Mouse (Mus musculus) cerebellum, adult 2 months (tissue): ENCODE results near the gene Islr2. TPM values are rescaled to one million over a fixed set of nuclear protein-coding genes. Genes with fewer than 3 reads are reported as not detected.

Experiments used
- DNase-seq, 2 experiments: peaks; one replicate each; pipeline ENCODE4 v3.0.0; 2021
- H3K27ac ChIP-seq: fragments of 200-500 bp; 2 replicates; pipeline ENCODE4 v1.5.1; 2012; ENCODE audit warnings: low read length, control low read depth, inconsistent platforms; ENCODE audit not compliant: insufficient read depth
- H3K27me3 ChIP-seq: fragments of 200-500 bp; 2 replicates; pipeline ENCODE4 v1.6.1; 2012; ENCODE audit warnings: inconsistent platforms, mild to moderate bottlenecking, low read length, moderate library complexity; ENCODE audit not compliant: control insufficient read depth, insufficient read depth
- H3K4me1 ChIP-seq: fragments of 200-500 bp; 2 replicates; pipeline ENCODE4 v1.6.1; 2011; ENCODE audit warnings: low read length; ENCODE audit not compliant: control insufficient read depth, insufficient read depth
- H3K4me3 ChIP-seq: fragments of 200-500 bp; replicated peaks from 2 replicates; pipeline ENCODE3; 2011; ENCODE audit warnings: mild to moderate bottlenecking, low read depth, low read length, control low read depth; ENCODE audit not compliant: insufficient read depth
- CTCF ChIP-seq: fragments of 200-500 bp; IDR thresholded peaks from 2 replicates; pipeline ENCODE4 v1.5.1; 2011; ENCODE audit warnings: low read depth, mild to moderate bottlenecking, control low read depth, low read length, moderate library complexity, borderline replicate concordance; ENCODE audit not compliant: insufficient read depth
- POLR2A ChIP-seq: fragments of 200-500 bp; IDR thresholded peaks from 2 replicates; pipeline ENCODE4 v1.6.1; 2011; ENCODE audit warnings: low read length, control low read depth, borderline replicate concordance; ENCODE audit not compliant: insufficient read depth
- WGBS: fragments of 180-500 bp; shearing (Covaris S2); methylation state at CpG from one replicate; pipeline ENCODE4 v1.1.7; 2018; 5-methylcytosine and 5-hydroxymethylcytosine counted together
- polyA plus RNA-seq: library from polyadenylated mRNA; depleted of rRNA; stranded (reverse); fragments of >200 nt; gene quantifications from 2 replicates; pipeline ENCODE4 v1.2.3, GENCODE M21; 2012

The Islr2 gene
- polyA plus RNA-seq, 1 experiment, result 1.1 TPM

- H3K27me3 ChIP-seq, result no peaks in the 10 kb centered on the region
- no peak for TF ChIP-seq POLR2A
- H3K4me1 ChIP-seq, result no peaks in the 10 kb centered on the region
- WGBS, result 93% methylated on average over 9 of the region's 9 CpGs
- no peak for DNase-seq
- H3K4me3 ChIP-seq, result no peak overlapping the region
- no peak overlapping the region for H3K27ac ChIP-seq
Observed at GRCm38 (mm10) chr9:58228777-58229466, 24.8 kb upstream of the Islr2 start.

DNA sequence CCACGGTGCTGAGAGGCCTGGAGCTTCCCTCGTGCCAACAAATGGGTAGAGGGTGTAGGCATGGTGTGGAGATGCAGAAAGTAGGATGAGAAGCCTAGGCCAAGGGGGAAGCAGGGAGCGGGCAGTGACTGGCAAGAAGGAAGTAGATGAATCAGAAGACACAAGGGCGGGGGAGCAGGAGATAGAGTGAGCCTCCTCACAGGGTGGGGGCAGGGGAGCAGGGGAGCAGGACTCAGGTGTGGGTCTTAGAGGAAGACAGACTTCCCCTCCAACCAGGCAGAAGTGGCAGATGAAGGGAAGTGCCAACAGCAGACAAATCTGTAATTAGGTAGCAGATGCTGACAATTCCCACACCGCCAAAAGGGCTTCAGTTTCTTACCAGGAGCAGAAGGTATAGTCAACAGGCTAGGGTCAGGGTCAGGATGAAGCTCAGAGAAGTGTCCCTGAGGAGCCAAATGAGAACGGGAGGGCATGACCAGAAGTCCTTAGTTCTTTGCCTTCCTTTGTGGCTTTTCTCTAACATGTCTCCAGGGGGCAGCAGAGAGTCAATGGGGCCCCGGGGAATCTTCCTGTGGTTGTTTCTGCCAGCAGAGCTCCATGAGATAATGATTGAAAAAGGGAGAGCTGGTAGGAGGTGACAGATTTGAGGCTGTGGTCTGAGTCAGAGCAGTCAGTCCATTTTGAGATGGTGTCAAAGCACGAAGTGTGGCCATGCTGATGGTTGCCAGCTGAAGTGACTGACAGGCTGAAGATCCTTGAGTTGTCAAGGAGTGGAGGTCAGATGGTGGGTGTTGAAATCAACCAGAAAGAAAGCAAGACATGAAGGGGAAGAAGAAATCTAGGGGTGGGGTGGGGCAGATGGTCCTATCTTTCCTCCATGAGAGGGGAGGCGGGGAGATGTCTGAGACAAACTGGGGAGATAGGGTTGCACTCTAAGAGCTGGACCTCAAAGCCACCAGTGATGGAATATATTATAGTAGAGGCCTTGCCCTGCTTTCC, 22.1 kb upstream of the Islr2 start:
- Histone ChIP-seq H3K27me3 (no peaks in the 10 kb centered on the region), H3K4me3 (no peak overlapping the region), H3K27ac (no peak overlapping the region), H3K4me1 (no peaks in the 10 kb centered on the region)
- WGBS, result 60% methylated on average over 9 of the region's 9 CpGs
- DNase-seq, result peak; percentile 21 to 45
- TF ChIP-seq POLR2A (no peak), CTCF (peak; percentile 60; the same call in 1 of the 2 replicates)

DNA sequence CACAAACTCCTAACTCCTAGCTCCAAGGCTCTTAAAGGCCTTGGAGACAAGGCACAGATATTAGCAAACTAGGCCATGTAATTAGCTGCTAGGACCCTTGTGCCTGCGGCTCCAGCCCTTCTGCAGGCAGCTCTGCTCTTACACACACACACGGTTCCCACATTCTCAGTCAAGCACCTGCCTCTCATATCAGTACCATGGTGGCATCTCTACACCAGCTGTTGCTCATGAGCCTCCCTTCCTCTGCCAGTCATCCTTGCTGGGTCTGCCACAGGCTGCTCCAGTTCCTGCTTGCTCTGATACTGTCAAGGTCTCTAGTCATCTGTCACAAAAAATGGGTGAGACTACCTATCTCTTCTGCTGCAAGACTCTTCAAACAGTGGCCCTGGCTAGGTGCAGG, 20.2 kb upstream of the Islr2 start:
- no peaks in the 10 kb centered on the region for H3K27me3 ChIP-seq
- WGBS, result 84% methylated on average over 2 of the region's 2 CpGs
- no peaks in the 10 kb centered on the region for H3K4me1 ChIP-seq
- no peak for TF ChIP-seq CTCF
- TF ChIP-seq POLR2A, result no peak
- no peak overlapping the region for H3K4me3 ChIP-seq
- no peak for DNase-seq
- H3K27ac ChIP-seq, result no peak overlapping the region

DNA sequence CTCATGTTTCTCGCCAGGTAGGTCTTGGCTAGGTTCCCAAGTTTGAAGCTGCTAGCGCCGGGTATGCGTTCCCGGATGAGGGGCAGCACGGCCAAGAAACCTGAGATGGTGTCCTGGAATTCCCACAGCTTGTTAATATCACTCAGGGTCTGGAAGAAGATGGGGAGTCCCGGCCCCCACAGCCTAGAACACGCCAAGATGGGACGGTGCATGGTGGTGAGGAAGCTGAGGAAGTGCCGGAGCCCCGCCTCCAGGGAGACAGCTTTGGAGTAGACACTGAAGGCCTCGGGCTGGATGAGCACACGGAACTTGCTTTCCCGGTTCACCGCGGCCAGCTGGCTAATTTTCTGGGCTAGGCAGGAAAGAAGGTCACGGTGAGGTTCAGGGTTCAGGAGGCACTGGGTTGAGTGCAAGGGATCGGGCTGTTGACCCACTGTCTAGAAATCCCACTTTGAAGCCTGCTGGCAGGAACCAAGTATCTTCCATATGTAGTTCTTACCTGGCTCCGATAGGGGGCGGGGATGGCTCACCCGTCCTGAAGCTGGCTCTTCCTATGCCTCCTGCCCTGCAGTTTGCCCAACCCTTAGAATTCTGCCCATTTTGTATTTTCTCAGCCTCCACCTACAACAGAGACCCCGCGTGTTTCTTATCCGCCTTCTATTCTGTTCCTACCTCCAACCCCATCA, 16.2 kb upstream of the Islr2 start:
- DNase-seq, result peak; percentile 37 to 39
- TF ChIP-seq CTCF, result peak; percentile 75; the same call in 1 of the 2 replicates
- no peak for TF ChIP-seq POLR2A
- no peak overlapping the region for H3K4me3 ChIP-seq
- H3K4me1 ChIP-seq, result no peaks in the 10 kb centered on the region
- no peak overlapping the region for H3K27ac ChIP-seq
- no peaks in the 10 kb centered on the region for H3K27me3 ChIP-seq
- 65% methylated on average over 24 of the region's 24 CpGs for WGBS

DNA sequence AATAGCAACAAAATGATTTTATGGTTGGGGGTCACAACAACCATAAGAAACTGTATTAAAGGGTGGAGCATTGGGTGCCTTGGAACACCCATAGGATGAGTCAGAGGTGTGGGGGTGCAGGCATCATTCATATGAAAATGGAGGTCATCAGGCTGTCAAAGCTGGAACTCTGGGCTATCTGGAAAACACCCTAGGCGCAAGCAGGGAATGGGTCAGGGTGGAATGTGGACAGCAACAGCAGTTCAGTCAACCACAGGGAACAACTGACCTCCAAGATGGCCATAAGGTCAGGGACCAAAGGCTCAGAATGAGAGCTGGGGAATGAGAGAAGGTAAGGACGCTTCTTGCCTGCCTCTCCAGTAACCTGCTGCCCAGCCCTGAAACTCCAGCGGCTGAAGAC, 14.4 kb upstream of the Islr2 start:
- no peak for DNase-seq
- TF ChIP-seq POLR2A (no peak), CTCF (no peak)
- H3K4me1 ChIP-seq, result no peaks in the 10 kb centered on the region
- no peaks in the 10 kb centered on the region for H3K27me3 ChIP-seq
- H3K27ac ChIP-seq, result no peak overlapping the region
- H3K4me3 ChIP-seq, result no peak overlapping the region
- 95% methylated on average over 3 of the region's 3 CpGs for WGBS

- peak; percentile 22 to 35 for DNase-seq
- H3K4me1 ChIP-seq, result no peaks in the 10 kb centered on the region
- TF ChIP-seq CTCF (peak; percentile 76), POLR2A (no peak)
- H3K27me3 ChIP-seq, result no peaks in the 10 kb centered on the region
- 55% methylated on average over 6 of the region's 6 CpGs for WGBS
- H3K4me3 ChIP-seq, result no peak overlapping the region
- no peak overlapping the region for H3K27ac ChIP-seq
Observed at GRCm38 (mm10) chr9:58216402-58216801, 12.3 kb upstream of the Islr2 start.

DNA sequence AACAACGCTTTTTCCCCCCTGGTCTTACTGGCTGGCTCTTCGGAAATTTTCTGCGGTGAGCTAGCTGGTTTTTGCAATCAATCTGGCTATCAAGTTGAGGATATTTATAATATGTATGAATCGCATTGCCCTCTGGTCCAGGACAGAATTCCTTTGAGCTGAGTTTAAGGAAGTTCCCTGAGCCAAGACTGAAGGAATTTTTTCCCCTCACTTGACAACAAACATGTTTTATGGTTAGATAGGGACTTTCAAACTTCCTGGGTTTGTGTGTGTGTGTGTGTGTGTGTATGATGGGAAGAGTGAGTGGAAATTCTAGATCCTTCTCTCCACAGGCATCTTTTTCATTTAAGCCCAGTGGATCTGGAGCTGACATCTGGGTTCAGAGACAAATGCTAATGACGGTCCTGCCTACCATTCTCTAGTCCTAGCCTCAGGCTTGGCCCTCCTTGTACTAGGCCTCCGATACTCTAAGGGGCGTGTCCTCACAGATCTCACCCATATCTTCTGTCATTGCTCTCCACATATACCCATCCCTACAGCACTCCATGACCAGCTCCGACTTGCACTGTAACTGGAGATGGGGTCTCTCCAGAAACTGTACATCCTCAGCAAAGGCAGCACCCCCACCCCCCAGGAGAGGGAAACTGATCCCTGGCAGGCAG, 10.5 kb upstream of the Islr2 start:
- Histone ChIP-seq H3K4me1 (no peaks in the 10 kb centered on the region), H3K27ac (no peak overlapping the region), H3K27me3 (no peaks in the 10 kb centered on the region), H3K4me3 (no peak overlapping the region)
- TF ChIP-seq POLR2A (no peak), CTCF (no peak)
- DNase-seq, result no peak
- WGBS, result 81% methylated on average over 8 of the region's 8 CpGs
